Mouse (Mus musculus) cerebellum, adult 11 months (tissue): ENCODE results near the gene Tgfbr3.
"Not testable (repeated sequence)": the region's sequence is repeated elsewhere in the genome, so short reads cannot be mapped to it uniquely, and the experiment has no call there.

ENCODE experiments used
- DNase-seq: peaks from one replicate; pipeline ENCODE4 v3.0.0; 2022

Gene Tgfbr3

GRCm38 (mm10) chr5:107276186-107276585 is 13.2 kb downstream of the Tgfbr3 start:
- DNase-seq, result no peak

- DNase-seq, result no peak
Measured at GRCm38 (mm10) chr5:107272252-107273028, 17.0 kb downstream of the Tgfbr3 start.

GRCm38 (mm10) chr5:107269006-107269328 is 20.5 kb downstream of the Tgfbr3 start:
- no peak for DNase-seq

DNA sequence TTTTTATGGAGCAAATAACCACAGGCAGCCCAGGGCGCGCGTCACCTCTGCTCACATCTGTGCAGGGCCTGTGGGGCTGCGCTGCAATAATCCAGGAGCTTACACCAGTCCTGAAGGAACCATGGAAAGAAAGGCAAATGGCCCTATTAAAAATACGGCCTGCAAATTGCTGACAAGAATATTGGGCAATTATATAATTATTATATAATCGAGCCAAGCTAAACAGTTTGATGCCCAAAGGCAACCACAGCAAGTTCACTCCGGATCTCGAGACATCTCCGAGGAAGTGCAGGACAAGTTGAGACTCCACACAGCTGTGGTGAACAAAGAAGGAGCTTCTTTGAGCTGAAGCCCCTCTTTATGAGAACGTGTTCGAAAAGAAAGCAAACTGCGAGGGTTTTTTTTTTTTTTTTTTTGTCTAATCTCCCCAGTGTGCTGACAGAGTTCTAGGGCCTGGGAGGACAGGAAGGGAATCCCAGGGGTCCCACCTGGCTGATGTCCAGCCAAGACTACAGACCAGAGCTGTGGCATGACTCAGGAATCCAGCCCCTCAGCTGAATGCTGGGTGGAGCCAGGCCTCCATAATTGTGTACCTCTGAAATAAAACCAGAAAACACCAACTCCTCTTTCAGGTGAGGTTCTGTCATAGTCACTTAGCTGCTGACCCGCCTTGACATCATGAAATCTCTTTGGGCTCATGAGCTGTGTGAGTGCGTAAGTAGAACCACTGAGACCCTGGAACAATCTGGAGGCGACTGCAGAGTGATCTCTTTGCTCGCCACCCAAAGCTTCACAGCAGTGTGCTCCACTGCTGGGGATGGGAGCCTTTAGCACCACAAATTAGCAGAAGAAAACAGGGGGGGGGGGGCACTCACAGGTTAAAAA is 21.1 kb downstream of the Tgfbr3 start:
- DNase-seq, result no peak

DNA sequence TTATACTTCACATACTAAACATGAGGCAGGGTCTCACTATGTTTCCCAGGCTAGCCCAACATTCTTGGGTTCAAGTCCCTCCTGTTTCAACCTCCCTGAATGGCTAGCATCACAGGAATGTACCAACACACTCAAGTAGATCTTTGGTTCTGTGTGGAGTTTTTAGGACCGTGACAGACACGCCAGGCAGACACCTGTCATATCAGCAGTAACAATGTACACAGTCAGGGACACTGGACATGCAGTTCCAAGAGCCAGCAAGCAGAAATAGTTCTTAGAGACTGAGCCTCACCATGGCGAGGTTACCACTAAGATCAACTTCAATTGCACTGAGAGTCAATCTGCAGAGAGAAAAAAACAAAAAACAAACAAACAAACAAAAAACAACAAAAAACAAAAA is 22.9 kb downstream of the Tgfbr3 start:
- no peak for DNase-seq

- no peak for DNase-seq
Measured at GRCm38 (mm10) chr5:107264426-107265360, 24.7 kb downstream of the Tgfbr3 start.

- no peak for DNase-seq
Measured at GRCm38 (mm10) chr5:107263836-107264235, 25.6 kb downstream of the Tgfbr3 start.

GRCm38 (mm10) chr5:107261930-107262329 is 27.5 kb downstream of the Tgfbr3 start:
- DNase-seq, result no peak

DNA sequence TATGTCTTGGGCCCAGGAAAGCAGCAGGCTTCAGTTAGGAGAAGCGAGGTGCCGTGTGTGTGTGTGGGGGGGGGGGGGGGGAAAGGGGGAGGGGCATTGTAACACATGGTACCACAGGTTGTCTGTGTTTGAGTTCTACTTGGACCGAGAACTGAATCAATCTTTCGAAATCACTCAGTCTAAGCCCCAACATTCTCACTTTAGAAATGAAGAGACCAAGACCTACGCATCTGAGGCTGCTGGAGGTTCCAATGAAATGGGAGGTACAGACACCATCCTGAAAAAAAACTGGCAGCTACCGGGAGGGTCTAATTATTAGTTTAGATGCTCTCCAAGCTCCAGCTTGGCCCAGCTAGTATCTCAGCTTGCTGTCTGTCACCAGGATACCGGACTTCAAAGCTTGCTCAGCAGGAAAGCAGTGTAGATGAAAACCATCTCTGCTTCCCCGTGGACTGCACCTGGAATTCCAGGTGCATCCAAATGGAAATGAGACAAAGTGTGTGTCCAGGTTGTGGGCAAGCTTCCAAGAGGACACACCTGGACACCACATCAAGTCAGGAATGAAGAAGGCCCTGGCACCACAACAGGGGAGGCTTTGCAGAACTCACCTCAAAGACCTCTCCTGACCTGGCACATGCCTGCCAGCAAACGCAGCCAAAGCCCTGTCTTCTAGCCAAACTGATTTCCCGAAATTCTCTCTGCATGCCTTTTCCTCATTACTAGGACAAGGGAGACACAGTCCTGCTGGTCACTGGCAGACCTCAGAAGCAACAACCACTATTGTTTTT is 28.5 kb downstream of the Tgfbr3 start:
- DNase-seq, result peak; percentile 73

GRCm38 (mm10) chr5:107259487-107260040 is 29.9 kb downstream of the Tgfbr3 start:
- no peak for DNase-seq

- DNase-seq, result no peak
Measured at GRCm38 (mm10) chr5:107253395-107253794, 36.0 kb downstream of the Tgfbr3 start.

DNA sequence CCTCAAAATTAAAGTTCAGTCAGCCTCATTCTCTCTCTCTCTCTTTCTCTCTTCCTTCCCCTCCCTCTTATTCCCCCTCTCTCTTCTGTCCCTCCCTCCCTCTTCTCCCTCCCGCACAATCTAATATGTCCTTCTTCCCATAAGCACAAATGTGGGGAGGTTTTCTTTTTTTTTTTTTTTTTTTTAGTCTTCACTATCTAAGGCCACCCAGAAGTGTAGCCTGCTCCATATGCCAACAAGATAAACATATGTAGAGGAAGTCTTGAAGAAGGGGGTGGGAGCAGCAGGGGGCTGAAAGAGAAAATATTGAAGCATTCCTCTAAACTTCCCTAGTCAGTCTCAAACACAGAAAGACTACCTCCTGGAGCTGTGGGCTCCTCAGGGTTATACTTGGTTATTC is 37.0 kb downstream of the Tgfbr3 start:
- DNase-seq, result no peak

- DNase-seq, result no peak
Measured at GRCm38 (mm10) chr5:107251751-107252305, 37.6 kb downstream of the Tgfbr3 start.

GRCm38 (mm10) chr5:107250548-107251272 is 38.7 kb downstream of the Tgfbr3 start:
- no peak for DNase-seq

DNA sequence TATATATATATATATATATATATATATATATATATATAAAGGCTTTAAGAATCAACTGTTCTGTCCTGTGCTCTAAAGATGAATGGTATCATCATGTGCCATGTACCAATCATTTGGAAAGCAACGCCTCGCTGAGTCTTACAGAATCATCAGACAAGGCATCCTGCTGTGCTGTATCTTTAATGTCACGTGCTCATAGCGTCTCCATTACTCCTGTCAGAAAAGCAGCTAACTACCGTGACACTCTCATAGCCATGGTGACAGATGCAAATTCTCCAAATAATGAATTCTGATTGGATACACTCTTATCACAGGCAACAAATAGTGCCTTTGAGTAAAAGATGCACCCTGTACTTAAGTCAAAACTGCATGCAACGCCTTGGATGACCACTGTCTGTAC is 40.7 kb downstream of the Tgfbr3 start:
- no peak for DNase-seq

GRCm38 (mm10) chr5:107248302-107248701 is 41.1 kb downstream of the Tgfbr3 start:
- not testable (repeated sequence) for DNase-seq

GRCm38 (mm10) chr5:107247786-107248185 is 41.6 kb downstream of the Tgfbr3 start:
- no peak for DNase-seq

- no peak for DNase-seq
Measured at GRCm38 (mm10) chr5:107243445-107243844, 46.0 kb downstream of the Tgfbr3 start.

DNA sequence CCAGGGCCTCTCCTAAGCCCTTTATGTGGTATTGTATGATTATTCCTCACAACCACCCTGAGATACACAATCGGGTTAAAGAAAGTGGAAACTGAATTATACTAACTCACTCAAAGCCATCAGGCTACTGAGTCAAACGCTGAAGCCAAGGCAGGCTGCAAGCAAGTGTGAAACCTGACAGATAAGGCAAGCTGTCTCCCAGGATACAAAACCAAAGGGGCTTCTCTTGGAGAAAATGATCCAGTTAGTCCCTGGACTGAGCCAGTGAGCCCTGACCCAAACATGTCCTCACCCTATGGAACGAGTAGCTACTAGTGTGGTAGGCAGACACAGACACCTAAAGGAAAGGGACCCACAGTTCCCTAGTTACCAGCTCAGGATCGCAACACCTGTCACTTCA is 46.4 kb downstream of the Tgfbr3 start:
- no peak for DNase-seq

DNA sequence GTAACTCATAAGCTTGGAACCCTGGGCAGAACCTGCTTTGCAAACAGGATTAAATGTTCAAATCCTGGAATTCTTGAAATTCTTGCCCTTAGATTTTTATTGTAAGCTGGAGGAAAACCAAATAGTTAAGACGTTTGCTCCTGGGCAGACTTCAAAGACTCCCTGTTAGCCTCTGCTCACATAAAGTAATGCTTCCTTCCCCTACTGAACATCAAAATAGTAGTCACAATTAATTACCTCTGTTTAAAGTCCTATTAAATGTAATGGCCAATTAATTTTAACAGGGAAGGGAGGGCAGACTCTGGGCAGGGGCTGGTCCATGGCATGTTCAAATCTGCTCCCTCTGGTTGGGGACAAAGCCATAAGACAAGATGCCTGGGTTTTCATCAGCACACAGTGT is 49.2 kb downstream of the Tgfbr3 start:
- DNase-seq, result no peak

DNA sequence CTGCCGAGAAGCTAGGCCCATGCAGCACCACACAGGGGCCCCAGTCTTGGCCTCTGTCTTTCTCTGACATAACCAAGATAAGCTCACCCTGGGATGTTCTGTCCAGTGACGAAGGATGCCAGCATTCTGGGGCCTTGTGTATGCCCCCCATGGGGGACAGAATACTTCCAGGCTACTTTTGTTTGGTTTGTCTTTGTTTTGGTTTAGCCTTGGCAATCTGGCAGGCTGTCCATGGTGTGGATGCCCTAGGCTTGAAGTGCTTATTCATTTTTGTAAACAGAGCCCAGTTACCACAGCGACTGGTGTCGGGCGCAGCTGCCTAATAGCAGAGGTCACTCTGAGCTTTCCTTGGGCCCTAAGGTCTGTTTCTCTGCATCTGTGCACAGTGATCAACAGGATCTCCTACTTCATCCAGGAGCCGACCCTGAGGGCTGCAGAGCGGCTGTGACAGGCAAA is 51.4 kb downstream of the Tgfbr3 start:
- no peak for DNase-seq
